Mouse (Mus musculus) CH12.LX (cell line): ENCODE results near the gene Htr2c.

Experiments used
- CTCF ChIP-seq, 2 experiments: IDR thresholded peaks in 1 of 2; conservative IDR thresholded peaks in 1 of 2; 2 replicates each; pipeline ENCODE4 v1.5.1; 2011 to 2012; ENCODE audit warnings: low read depth in 2 of 2, low read length in 2 of 2, improper control_type of control experiment in 1 of 2, inconsistent platforms in 1 of 2, mild to moderate bottlenecking in 1 of 2, moderate library complexity in 1 of 2
- MAFK ChIP-seq: IDR thresholded peaks from 2 replicates; pipeline ENCODE4 v1.6.1; 2011; ENCODE audit warnings: low read length, improper control_type of control experiment; ENCODE audit not compliant: insufficient replicate concordance
- PAX5 ChIP-seq: IDR thresholded peaks from 2 replicates; pipeline ENCODE4 v1.6.1; 2012; ENCODE audit warnings: low read length, inconsistent platforms, mixed read lengths
- UBTF ChIP-seq: IDR thresholded peaks from 2 replicates; pipeline ENCODE4 v1.6.1; 2012; ENCODE audit warnings: low read depth, mild to moderate bottlenecking, inconsistent platforms, low read length, improper control_type of control experiment, moderate library complexity
- ZKSCAN1 ChIP-seq: IDR thresholded peaks from 2 replicates; pipeline ENCODE4 v1.6.1; 2012; ENCODE audit warnings: low read depth, inconsistent platforms, low read length, improper control_type of control experiment, borderline replicate concordance

DNA sequence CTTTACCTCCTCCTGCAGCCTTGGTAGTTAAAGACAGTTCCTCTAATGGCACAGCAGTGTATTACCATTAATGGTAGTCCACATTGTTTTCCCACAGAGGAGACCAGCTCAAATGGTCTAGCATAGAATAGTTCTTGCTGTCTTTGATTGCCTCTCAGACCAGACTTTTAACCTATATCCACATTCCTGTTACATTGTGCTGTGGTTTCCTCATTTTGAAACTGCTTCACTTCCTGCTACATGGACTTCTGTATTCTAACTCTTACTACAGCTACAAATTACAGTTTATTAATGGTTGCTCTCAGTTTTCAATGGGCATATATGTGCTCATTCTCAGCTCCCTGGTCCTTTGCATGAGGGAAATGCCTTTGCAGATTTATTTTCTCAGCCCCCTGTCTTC is 15.3 kb upstream of the Htr2c start:
- no peak for TF ChIP-seq PAX5
- TF ChIP-seq CTCF (conservative IDR thresholded peaks at IDR 0.05 in 1 of 2, IDR thresholded peaks at IDR 0.05 in 1 of 2; ENCODE audit: low read depth in 2 of 2, low read length in 2 of 2), result no peak
- TF ChIP-seq UBTF, result no peak
- no peak for TF ChIP-seq ZKSCAN1
- TF ChIP-seq MAFK, result no peak
